Mouse (Mus musculus): Measurements from ENCODE around the gene Nr6a1.

- TF ChIP-seq USF1 (IDR thresholded peaks at IDR 0.05; ENCODE audit: low read depth), result no peak
- no peak for TF ChIP-seq CTCF (IDR thresholded peaks at IDR 0.05; ENCODE audit: control insufficient read depth, insufficient read depth, insufficient read length)
- TF ChIP-seq MYOG (IDR thresholded peaks at IDR 0.05; ENCODE audit: control insufficient read depth, extremely low read depth, insufficient read length), result no peak
- TF ChIP-seq MAX (IDR thresholded peaks at IDR 0.05), result no peak
- no peak for TF ChIP-seq CEBPB (IDR thresholded peaks at IDR 0.05; ENCODE audit: low read depth)
These were observed 24.6 kb downstream of the Nr6a1 start for GRCm38 (mm10) chr2:38902866-38903265.
